Mouse (Mus musculus) liver, adult 2 months (tissue): Measurements from ENCODE around the gene Racgap1.

Experiments used
- CTCF ChIP-seq: fragments of 200-500 bp; IDR thresholded peaks from 2 replicates; pipeline ENCODE4 v1.5.1; 2011; ENCODE audit warnings: low read depth, low read length, control low read depth
- POLR2A ChIP-seq: fragments of 200-500 bp; IDR thresholded peaks from 2 replicates; pipeline ENCODE4 v1.6.1; 2011; ENCODE audit warnings: low read length, control low read depth; ENCODE audit not compliant: insufficient read depth; ENCODE audit errors: extremely low read depth

DNA sequence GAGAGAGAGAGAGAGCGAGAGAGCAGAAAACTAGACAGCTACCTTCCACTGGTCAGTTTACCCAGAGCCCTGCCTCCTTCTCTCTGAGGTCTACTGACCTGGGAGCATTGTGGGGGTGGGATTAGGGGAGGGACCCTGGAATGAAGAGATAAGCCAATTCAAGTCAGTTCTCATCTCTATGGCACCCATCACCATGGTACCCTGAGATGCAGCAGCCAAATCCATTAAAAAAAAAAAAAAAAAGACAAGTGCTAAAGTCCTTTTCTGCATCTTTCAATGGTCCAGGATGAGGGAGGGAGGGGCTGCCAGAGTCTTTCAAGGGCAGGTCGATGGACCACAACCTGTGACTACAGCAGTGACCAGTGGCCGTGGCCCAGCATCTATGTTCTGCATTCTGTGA is 45.9 kb downstream of the Racgap1 start:
- TF ChIP-seq CTCF (no peak), POLR2A (no peak)
